Mouse (Mus musculus): ENCODE measurements at regions not wholly inside any gene's neighbourhood (a gene's known extent, or its start where the extent isn't known, plus 50 kb on each side); places are given as distances from the start of the nearest gene placed in this dataset.

GRCm38 (mm10) chr1:35405418-35405817, 555.6 kb downstream of the Plekhb2 start:
- Histone ChIP-seq H3K9ac (ENCODE audit: low read depth, low read length) (no peak overlapping the region), H3K9me3 (ENCODE audit: control insufficient read depth, low read length) (no peaks in the 10 kb centered on the region), H3K27me3 (replicated peaks; ENCODE audit: control insufficient read depth, insufficient read depth, low read length) (no peaks in the 10 kb centered on the region), H3K4me2 (ENCODE audit: low read depth, low read length) (no peak overlapping the region), H3K36me3 (ENCODE audit: control insufficient read depth, insufficient read depth, low read length) (no peaks in the 10 kb centered on the region), H3K27ac (ENCODE audit: low read length) (no peak overlapping the region), H3K4me3 (ENCODE audit: low read length) (no peak overlapping the region), H3K4me1 (ENCODE audit: control insufficient read depth, insufficient read depth, low read length) (no peaks in the 10 kb centered on the region)
- no peak for ATAC-seq
- 84% methylated on average over 6 of the region's 6 CpGs for WGBS

- no peak overlapping the region for H3K9ac ChIP-seq (ENCODE audit: low read depth, low read length)
- H3K9me3 ChIP-seq (ENCODE audit: control insufficient read depth, low read length), result no peaks in the 10 kb centered on the region
- no peaks in the 10 kb centered on the region for H3K4me1 ChIP-seq (ENCODE audit: control insufficient read depth, insufficient read depth, low read length)
- H3K4me2 ChIP-seq (ENCODE audit: low read depth, low read length), result no peak overlapping the region
- H3K27ac ChIP-seq (ENCODE audit: low read length), result no peak overlapping the region
- H3K27me3 ChIP-seq (replicated peaks; ENCODE audit: control insufficient read depth, insufficient read depth, low read length), result no peaks in the 10 kb centered on the region
- H3K4me3 ChIP-seq (ENCODE audit: low read length), result no peak overlapping the region
- no peak for ATAC-seq
- WGBS, result 58% methylated on average over 1 of the region's 1 CpGs
- H3K36me3 ChIP-seq (ENCODE audit: control insufficient read depth, insufficient read depth, low read length), result no peaks in the 10 kb centered on the region
Observed at GRCm38 (mm10) chr1:35415646-35416045, 565.9 kb downstream of the Plekhb2 start.

GRCm38 (mm10) chr1:35428126-35428840, 578.5 kb downstream of the Plekhb2 start:
- H3K4me2 ChIP-seq (ENCODE audit: low read depth, low read length), result no peak overlapping the region
- no peaks in the 10 kb centered on the region for H3K9me3 ChIP-seq (ENCODE audit: control insufficient read depth, low read length)
- 79% methylated on average over 8 of the region's 8 CpGs for WGBS
- no peaks in the 10 kb centered on the region for H3K36me3 ChIP-seq (ENCODE audit: control insufficient read depth, insufficient read depth, low read length)
- H3K4me3 ChIP-seq (ENCODE audit: low read length), result no peak overlapping the region
- H3K27me3 ChIP-seq (replicated peaks; ENCODE audit: control insufficient read depth, insufficient read depth, low read length), result no peaks in the 10 kb centered on the region
- no peak for ATAC-seq
- H3K4me1 ChIP-seq (ENCODE audit: control insufficient read depth, insufficient read depth, low read length), result no peaks in the 10 kb centered on the region
- no peak overlapping the region for H3K9ac ChIP-seq (ENCODE audit: low read depth, low read length)
- no peak overlapping the region for H3K27ac ChIP-seq (ENCODE audit: low read length)

GRCm38 (mm10) chr1:35429471-35429870, 579.7 kb downstream of the Plekhb2 start:
- H3K4me2 ChIP-seq (ENCODE audit: low read depth, low read length), result no peak overlapping the region
- WGBS, result 75% methylated on average over 1 of the region's 1 CpGs

GRCm38 (mm10) chr1:35435721-35436120, 585.9 kb downstream of the Plekhb2 start:
- H3K27me3 ChIP-seq (replicated peaks; ENCODE audit: control insufficient read depth, insufficient read depth, low read length), result no peaks in the 10 kb centered on the region
- H3K36me3 ChIP-seq (ENCODE audit: control insufficient read depth, insufficient read depth, low read length), result no peaks in the 10 kb centered on the region
- no peak overlapping the region for H3K4me2 ChIP-seq (ENCODE audit: low read depth, low read length)
- WGBS, result 81% methylated on average over 3 of the region's 3 CpGs
- H3K4me3 ChIP-seq (ENCODE audit: low read length), result no peak overlapping the region
- no peak for ATAC-seq
- H3K4me1 ChIP-seq (ENCODE audit: control insufficient read depth, insufficient read depth, low read length), result no peaks in the 10 kb centered on the region
- H3K9ac ChIP-seq (ENCODE audit: low read depth, low read length), result no peak overlapping the region
- H3K27ac ChIP-seq (ENCODE audit: low read length), result no peak overlapping the region
- no peaks in the 10 kb centered on the region for H3K9me3 ChIP-seq (ENCODE audit: control insufficient read depth, low read length)

More at GRCm38 (mm10) chr1:35429471-35429870, 579.7 kb downstream of the Plekhb2 start:
- Histone ChIP-seq H3K9ac (ENCODE audit: low read depth, low read length) (no peak overlapping the region), H3K27me3 (replicated peaks; ENCODE audit: control insufficient read depth, insufficient read depth, low read length) (no peaks in the 10 kb centered on the region), H3K36me3 (ENCODE audit: control insufficient read depth, insufficient read depth, low read length) (no peaks in the 10 kb centered on the region), H3K9me3 (ENCODE audit: control insufficient read depth, low read length) (no peaks in the 10 kb centered on the region), H3K27ac (ENCODE audit: low read length) (no peak overlapping the region), H3K4me1 (ENCODE audit: control insufficient read depth, insufficient read depth, low read length) (no peaks in the 10 kb centered on the region), H3K4me3 (ENCODE audit: low read length) (no peak overlapping the region)
- ATAC-seq, result no peak

GRCm38 (mm10) chr1:35447345-35447744, 597.6 kb downstream of the Plekhb2 start:
- H3K9me3 ChIP-seq (ENCODE audit: control insufficient read depth, low read length), result no peaks in the 10 kb centered on the region
- ATAC-seq, result no peak
- no peaks in the 10 kb centered on the region for H3K36me3 ChIP-seq (ENCODE audit: control insufficient read depth, insufficient read depth, low read length)
- H3K27me3 ChIP-seq (replicated peaks; ENCODE audit: control insufficient read depth, insufficient read depth, low read length), result no peaks in the 10 kb centered on the region
- H3K9ac ChIP-seq (ENCODE audit: low read depth, low read length), result no peak overlapping the region
- H3K4me1 ChIP-seq (ENCODE audit: control insufficient read depth, insufficient read depth, low read length), result no peaks in the 10 kb centered on the region
- no peak overlapping the region for H3K27ac ChIP-seq (ENCODE audit: low read length)
- no peak overlapping the region for H3K4me3 ChIP-seq (ENCODE audit: low read length)
- no peak overlapping the region for H3K4me2 ChIP-seq (ENCODE audit: low read depth, low read length)

GRCm38 (mm10) chr1:35452441-35453107, 602.8 kb downstream of the Plekhb2 start:
- no peak overlapping the region for H3K4me3 ChIP-seq (ENCODE audit: low read length)
- ATAC-seq, result no peak
- H3K9me3 ChIP-seq (ENCODE audit: control insufficient read depth, low read length), result no peaks in the 10 kb centered on the region
- H3K4me2 ChIP-seq (ENCODE audit: low read depth, low read length), result no peak overlapping the region
- 65% methylated on average over 19 of the region's 19 CpGs for WGBS
- no peaks in the 10 kb centered on the region for H3K36me3 ChIP-seq (ENCODE audit: control insufficient read depth, insufficient read depth, low read length)
- no peaks in the 10 kb centered on the region for H3K4me1 ChIP-seq (ENCODE audit: control insufficient read depth, insufficient read depth, low read length)
- H3K27me3 ChIP-seq (replicated peaks; ENCODE audit: control insufficient read depth, insufficient read depth, low read length), result no peaks in the 10 kb centered on the region
- H3K9ac ChIP-seq (ENCODE audit: low read depth, low read length), result no peak overlapping the region
- no peak overlapping the region for H3K27ac ChIP-seq (ENCODE audit: low read length)

- 78% methylated on average over 9 of the region's 9 CpGs for WGBS
- H3K4me1 ChIP-seq (ENCODE audit: control insufficient read depth, insufficient read depth, low read length), result no peaks in the 10 kb centered on the region
Observed at GRCm38 (mm10) chr1:35457591-35457990, 607.8 kb downstream of the Plekhb2 start.

GRCm38 (mm10) chr1:35465081-35465480, 603.1 kb upstream of the Hs6st1 start:
- Histone ChIP-seq H3K36me3 (ENCODE audit: control insufficient read depth, insufficient read depth, low read length) (no peaks in the 10 kb centered on the region), H3K9me3 (ENCODE audit: control insufficient read depth, low read length) (no peaks in the 10 kb centered on the region), H3K9ac (ENCODE audit: low read depth, low read length) (no peak overlapping the region), H3K4me3 (ENCODE audit: low read length) (no peak overlapping the region), H3K4me1 (ENCODE audit: control insufficient read depth, insufficient read depth, low read length) (no peaks in the 10 kb centered on the region), H3K27me3 (replicated peaks; ENCODE audit: control insufficient read depth, insufficient read depth, low read length) (no peaks in the 10 kb centered on the region), H3K27ac (ENCODE audit: low read length) (no peak overlapping the region), H3K4me2 (ENCODE audit: low read depth, low read length) (no peak overlapping the region)
- no peak for ATAC-seq
- WGBS, result 46% methylated on average over 3 of the region's 3 CpGs

More at GRCm38 (mm10) chr1:35457591-35457990, 607.8 kb downstream of the Plekhb2 start:
- H3K4me3 ChIP-seq (ENCODE audit: low read length), result no peak overlapping the region
- no peak overlapping the region for H3K27ac ChIP-seq (ENCODE audit: low read length)
- ATAC-seq, result no peak
- H3K9me3 ChIP-seq (ENCODE audit: control insufficient read depth, low read length), result no peaks in the 10 kb centered on the region
- no peak overlapping the region for H3K9ac ChIP-seq (ENCODE audit: low read depth, low read length)
- H3K27me3 ChIP-seq (replicated peaks; ENCODE audit: control insufficient read depth, insufficient read depth, low read length), result no peaks in the 10 kb centered on the region
- no peaks in the 10 kb centered on the region for H3K36me3 ChIP-seq (ENCODE audit: control insufficient read depth, insufficient read depth, low read length)
- no peak overlapping the region for H3K4me2 ChIP-seq (ENCODE audit: low read depth, low read length)
